Mouse (Mus musculus) embryo, embryonic 10.5 days (tissue): ENCODE data around the gene Capn10.
A peak's percentile ranks its signal among the peaks of the same experiment; 100 is the strongest.

ENCODE experiments used
- DNase-seq: peaks from one replicate; pipeline ENCODE4 v3.0.0-alpha.2; 2015; ENCODE audit warnings: low spot score

Gene Capn10

DNA sequence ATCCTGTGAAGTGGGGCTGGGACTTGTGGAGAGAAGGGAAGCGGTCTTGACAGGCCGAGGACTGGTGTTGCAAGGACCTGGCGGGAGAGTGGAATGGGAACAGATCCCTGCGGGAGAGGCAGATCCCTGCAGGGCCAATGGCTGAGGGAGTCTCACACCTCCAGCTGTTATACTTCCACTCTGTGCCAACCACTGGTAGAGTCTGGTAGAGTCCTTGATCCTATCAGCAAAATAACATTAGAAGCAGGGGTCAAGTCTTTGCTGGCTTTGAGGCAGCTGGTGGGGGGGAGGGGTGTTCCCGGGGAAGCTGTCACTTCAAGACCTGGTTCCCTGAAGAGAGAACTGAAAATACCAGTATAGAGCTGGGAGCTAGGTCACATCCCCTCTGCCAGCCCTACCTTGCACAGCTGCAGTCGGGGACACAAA lies 42.0 kb downstream of the Capn10 start:
- DNase-seq, result peak; percentile 2

DNA sequence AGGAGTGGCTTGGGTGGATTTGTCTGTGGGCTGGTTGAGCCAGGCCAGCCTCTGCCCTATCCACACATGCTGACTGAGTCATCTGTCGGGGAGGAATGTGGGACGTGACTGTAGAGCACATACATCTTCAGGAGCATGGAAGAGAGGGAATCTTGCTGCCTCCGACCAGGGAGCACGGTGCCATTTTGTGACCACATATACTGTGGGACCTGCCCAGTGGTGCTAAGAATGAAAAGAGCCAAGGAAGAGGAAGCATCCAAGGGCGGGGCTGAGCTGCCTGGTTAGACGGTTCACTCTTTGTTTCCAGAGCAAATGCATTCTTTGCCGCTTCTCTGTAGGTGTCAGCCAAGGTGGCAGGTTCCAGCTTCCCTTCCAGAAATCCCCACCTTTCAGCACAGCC lies 44.5 kb downstream of the Capn10 start:
- DNase-seq, result no peak

DNA sequence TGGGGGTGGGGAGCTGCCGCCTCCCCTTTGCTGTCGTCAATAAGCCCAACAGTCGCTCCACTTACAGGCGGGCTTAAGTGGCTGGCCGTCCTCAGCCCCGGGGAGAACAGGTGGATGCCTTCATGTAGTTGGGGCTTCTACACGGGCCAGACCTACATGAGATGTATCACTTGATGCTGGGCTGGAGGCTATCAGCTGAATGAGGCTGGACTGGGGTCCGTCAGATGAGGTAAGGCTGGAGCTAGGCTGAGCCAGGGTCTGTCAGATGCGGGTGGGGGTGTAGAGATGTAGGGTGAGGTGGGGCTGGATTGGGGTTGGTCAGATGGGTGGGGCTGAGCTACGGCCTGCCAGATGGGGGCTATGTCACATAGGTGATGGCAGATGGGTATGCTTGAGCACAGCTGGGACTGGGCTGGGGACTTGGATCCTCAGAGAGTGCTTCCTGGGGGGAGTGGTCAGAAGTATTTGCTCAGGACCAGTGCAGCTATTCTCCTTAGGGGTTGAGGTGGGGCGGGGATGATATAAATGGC lies 45.0 kb downstream of the Capn10 start:
- DNase-seq, result no peak

DNA sequence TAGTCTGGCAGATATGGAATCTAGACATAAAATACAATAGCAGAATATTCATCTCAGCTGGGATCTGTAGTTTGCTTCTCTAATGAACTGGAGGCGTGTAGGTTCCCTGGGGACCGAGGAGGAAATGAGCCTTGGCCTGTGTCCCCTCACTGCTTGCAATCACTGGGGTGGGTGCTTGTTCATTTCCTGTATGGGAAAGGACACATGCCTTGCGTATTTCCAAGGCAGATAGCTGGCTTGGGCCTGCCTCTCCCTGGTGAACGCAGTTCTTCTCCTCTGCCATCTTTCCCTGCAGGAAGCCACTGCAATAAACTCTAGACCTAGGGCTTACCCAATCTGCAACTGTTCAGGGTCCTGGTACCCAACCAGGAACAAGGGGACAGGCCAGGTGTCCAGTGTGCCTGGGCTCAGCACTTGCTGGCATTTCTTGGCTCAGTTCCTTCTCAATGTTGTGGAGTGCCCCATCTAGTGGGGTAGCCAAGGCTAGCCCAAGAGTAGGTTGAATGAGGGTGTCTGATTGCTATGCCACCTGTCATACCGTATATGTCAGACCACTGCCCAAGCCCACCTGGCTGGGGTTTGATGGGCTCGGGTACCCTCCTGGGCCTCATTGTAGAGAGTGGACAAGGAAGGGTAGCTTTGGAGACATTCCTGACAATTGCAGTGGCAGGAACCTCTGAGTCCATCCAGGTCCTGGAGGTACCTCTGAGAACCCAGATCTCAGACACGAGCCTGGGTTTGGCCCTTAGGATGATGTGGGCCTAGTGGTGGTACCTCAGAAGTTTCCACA lies 47.1 kb downstream of the Capn10 start:
- DNase-seq, result no peak

DNA sequence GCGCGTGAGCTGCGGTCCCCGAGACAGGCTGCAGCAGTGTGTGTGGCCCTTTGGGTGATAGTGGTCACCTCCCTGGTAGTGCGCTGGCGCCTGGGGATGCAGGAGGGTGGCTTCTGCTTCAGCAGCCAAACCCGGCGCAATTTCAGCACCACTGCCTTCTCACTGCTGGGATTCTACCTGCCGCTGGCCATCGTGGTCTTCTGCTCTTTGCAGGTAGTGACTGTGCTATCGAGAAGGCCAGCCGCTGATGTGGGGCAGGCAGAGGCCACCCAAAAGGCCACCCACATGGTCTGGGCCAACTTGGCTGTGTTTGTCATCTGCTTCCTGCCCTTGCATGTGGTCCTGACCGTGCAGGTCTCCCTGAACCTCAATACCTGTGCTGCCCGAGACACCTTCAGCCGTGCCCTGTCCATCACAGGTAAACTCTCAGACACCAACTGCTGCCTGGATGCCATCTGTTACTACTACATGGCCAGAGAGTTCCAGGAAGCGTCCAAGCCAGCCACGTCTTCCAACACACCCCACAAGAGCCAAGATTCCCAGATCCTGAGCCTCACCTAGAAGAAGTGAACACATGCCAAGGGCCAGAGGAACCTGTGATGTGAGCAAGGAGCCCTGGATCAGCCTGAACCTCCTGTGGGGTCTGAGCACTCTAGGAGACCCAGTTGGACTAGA lies 48.9 kb downstream of the Capn10 start:
- DNase-seq, result no peak

DNA sequence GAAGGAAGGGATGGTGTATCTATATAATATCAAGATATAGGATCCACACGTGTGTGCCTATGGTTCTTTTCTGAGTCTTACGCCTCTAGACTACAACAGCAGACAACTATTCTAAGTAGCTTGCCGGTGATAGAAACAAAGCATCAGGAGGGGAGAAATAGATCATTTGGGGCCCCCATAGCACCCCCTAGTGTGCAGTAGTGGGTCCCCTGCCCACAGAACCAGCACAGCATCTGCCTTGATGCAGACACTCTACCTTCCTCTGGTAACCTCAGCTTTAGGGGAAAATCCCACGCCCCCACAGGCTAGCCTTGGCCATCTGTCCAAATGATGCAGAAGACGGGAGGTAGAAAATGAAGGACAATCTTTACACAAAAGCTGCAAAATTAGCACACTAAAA lies 50.8 kb downstream of the Capn10 start:
- DNase-seq, result no peak

DNA sequence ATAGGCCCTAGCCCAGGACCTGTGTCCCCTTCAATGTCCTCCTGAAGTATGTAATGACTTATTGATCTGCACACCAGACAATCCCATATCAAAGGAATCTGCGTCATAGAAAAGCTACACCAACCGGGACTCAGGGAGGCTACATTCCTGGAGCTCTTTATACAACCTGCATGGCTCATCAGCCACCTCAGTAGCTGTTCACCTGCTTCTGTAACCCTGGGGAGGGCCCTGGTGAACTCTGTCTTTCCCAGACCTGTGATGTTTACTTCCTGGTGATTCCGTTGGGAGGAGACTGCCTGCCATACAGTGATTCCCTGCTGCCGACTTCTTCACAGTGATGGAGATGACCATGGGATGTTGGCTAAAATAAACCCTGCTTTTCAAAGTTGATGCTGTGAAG lies 54.7 kb downstream of the Capn10 start:
- DNase-seq, result no peak

DNA sequence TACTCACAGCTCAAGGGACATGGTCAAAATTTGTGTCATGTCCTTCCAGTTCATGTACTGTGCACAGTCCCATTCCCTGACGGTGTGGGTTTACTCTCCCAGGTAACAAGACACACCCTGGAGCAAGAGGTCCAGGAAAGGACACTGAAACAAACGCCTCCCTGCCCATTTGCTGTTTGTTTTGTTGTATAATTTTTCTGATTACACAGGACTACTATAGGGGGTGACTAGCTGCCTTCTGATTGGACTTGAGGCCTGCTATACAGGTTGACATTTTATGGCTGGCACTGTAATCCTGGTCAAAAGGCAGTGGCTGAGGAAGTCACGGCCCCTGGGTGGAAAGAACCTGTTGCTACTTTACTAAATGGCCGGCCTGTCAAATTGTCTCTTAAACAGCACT lies 55.7 kb downstream of the Capn10 start:
- DNase-seq, result no peak

DNA sequence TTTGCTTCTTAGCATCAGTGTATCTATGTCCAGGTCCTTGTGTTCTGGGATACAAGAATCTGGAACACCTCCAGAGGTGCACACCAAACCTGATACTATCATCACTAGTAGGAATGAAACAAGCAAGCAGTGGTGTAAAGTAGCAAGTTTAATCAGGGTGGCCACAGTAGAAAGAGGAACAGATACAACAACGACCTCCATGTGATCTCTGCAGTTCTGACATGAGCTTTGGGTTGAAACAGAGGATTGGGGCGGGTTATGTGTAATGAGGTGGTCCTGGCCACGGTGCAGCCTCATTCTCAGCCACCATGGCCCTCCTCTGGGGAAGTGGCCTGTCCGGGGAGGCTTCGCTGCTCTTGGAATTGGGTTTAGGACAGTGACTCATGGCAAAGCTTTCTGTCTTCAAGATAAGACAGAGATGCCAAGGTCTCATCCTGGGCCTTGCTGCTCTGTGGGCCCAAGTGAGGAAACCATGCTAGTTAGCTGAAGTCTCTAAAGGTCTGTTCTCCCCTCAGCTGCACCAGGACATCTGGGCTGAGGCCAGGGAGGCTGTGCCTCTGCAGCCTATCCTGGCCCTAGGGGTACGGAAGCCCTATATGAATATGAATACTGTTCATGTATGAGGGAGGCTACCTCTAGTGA lies 58.2 kb downstream of the Capn10 start:
- DNase-seq, result no peak

DNA sequence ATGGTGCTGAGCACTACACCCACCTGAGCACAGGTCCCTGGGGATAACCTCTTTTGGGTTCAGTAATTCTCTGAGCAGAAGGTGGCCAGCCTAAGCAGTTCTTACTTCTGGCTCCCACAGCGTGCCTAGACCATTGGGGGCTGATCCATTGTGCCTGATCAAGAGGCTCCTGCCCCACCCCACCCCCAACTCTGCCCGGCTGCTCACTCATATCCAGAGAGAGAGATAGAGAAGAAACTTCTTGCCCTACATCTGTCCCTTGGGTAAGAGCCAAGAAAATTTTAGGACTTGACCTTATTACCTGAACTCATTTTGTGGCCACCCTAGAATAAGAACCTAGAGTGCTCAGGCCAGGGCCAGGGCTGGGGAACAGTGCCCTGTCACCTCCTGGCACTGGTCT lies 58.7 kb downstream of the Capn10 start:
- DNase-seq, result no peak
